ENCODE assay signal across 14 mouse cellular contexts in the genomic region with DNA sequence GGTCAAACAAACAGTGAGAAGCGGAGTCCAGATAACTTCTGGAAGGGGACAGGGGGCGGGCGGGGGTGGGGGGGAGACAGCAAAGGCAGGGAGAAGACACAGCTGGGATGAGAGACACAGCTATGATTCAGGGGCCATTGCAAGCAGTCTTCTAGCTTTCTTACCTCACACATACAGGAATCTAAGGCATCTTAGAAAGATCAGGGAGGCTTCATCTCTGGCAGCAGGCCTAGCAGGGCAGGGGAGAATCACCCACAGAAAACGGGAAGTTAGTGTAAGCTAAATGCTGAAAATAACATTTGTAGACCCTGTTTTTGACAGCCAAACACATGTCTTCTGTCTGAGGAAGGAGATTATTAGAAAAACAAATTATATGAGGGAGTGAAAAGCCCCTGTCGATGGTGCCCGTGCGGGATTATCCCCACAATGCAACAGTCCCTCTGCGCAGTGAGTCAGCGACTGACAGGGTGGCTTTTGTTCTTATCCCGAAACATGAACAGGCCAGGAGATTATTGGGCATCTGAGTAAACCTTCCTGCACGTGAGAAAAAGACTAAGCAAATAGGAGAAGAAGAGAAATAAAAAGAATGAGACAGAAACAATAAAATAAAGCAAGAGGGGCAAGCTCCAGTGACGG.
DNase-seq lines count a peak whose midpoint lies in the region; ATAC-seq and TF ChIP-seq lines count a peak whose summit lies in the region.
"Had no signal": no experiment of that assay in that cellular context is flagged by ENCODE, and none has a peak within 500 bp of the region (broad histone marks: within the 10 kb centered on the region; RNA-seq: fewer than 3 reads in every experiment).

No protein-coding gene starts in this region.

- no peak for TF ChIP-seq CTCF in kidney, postnatal 0 days (IDR thresholded peaks at IDR 0.05; ENCODE audit: low read depth)
- TF ChIP-seq CTCF in layer of hippocampus, adult 2 months (conservative IDR thresholded peaks at IDR 0.05), result no peak

- H3K4me1 ChIP-seq in forebrain, embryonic 10.5 days, result peaks cover 51% of the 10 kb centered on the region
- peaks cover 14% of the 10 kb centered on the region for H3K4me1 ChIP-seq in forebrain, embryonic 11.5 days (replicated peaks; ENCODE audit: control insufficient read depth, insufficient read depth, low read length)
- H3K4me1 ChIP-seq in kidney, postnatal 0 days (replicated peaks; ENCODE audit: insufficient read depth, low read length), result peaks cover 12% of the 10 kb centered on the region
- peaks cover 39% of the 10 kb centered on the region for H3K4me1 ChIP-seq in embryonic facial prominence, embryonic 12.5 days
- H3K4me1 ChIP-seq: megakaryocyte, embryonic 14.5 days had no signal

- peaks cover 10% of the 10 kb centered on the region for H3K27me3 ChIP-seq in forebrain, embryonic 10.5 days (ENCODE audit: poor library complexity, severe bottlenecking)
- no peaks in the 10 kb centered on the region for H3K27me3 ChIP-seq in forebrain, embryonic 11.5 days (ENCODE audit: control insufficient read depth, insufficient read depth, low read length)
- no peaks in the 10 kb centered on the region for H3K27me3 ChIP-seq in kidney, postnatal 0 days (ENCODE audit: insufficient read depth, low read length)
- no peaks in the 10 kb centered on the region for H3K27me3 ChIP-seq in embryonic facial prominence, embryonic 12.5 days
- H3K27me3 ChIP-seq: embryonic facial prominence, embryonic 13.5 days; limb, embryonic 15.5 days; megakaryocyte, embryonic 14.5 days had no signal

- H3K4me2 ChIP-seq in forebrain, embryonic 11.5 days (ENCODE audit: low read depth, low read length, severe bottlenecking), result no peak overlapping the region
- no peak overlapping the region for H3K4me2 ChIP-seq in kidney, postnatal 0 days (ENCODE audit: low read length)
- H3K4me2 ChIP-seq in embryonic facial prominence, embryonic 12.5 days (replicated peaks), result no peak overlapping the region
- H3K4me2 ChIP-seq: embryonic facial prominence, embryonic 13.5 days; limb, embryonic 15.5 days had no signal

- 45% methylated on average over 12 of the region's 12 CpGs for WGBS in forebrain, embryonic 10.5 days
- 43% methylated on average over 12 of the region's 12 CpGs for WGBS in forebrain, embryonic 11.5 days
- WGBS in kidney, postnatal 0 days, result 58% methylated on average over 12 of the region's 12 CpGs
- WGBS in embryonic facial prominence, embryonic 12.5 days, result 51% methylated on average over 12 of the region's 12 CpGs

- H3K9me3 ChIP-seq in forebrain, embryonic 10.5 days, result no peaks in the 10 kb centered on the region
- no peaks in the 10 kb centered on the region for H3K9me3 ChIP-seq in forebrain, embryonic 11.5 days (ENCODE audit: control insufficient read depth, low read length)
- no peaks in the 10 kb centered on the region for H3K9me3 ChIP-seq in kidney, postnatal 0 days (replicated peaks; ENCODE audit: low read length)
- H3K9me3 ChIP-seq in embryonic facial prominence, embryonic 12.5 days, result no peaks in the 10 kb centered on the region
- H3K9me3 ChIP-seq: embryonic facial prominence, embryonic 13.5 days; limb, embryonic 15.5 days; megakaryocyte, embryonic 14.5 days had no signal

- no peak overlapping the region for H3K9ac ChIP-seq in forebrain, embryonic 11.5 days (ENCODE audit: low read length)
- H3K9ac ChIP-seq in kidney, postnatal 0 days (ENCODE audit: low read depth, low read length), result no peak overlapping the region
- no peak overlapping the region for H3K9ac ChIP-seq in embryonic facial prominence, embryonic 12.5 days
- H3K9ac ChIP-seq: limb, embryonic 15.5 days had no signal

- DNase-seq in forebrain, embryonic 10.5 days (ENCODE audit: extremely low spot score, low spot score), result no peak
- no peak for DNase-seq in forebrain, embryonic 11.5 days (ENCODE audit: low spot score)
- DNase-seq in kidney, postnatal 0 days (ENCODE audit: low spot score), result peak; percentile 73
- no peak for DNase-seq in kidney, adult 8-10 months
- DNase-seq in layer of hippocampus, adult 8-10 months (ENCODE audit: low spot score in 2 of 2), result no peak
- DNase-seq in layer of hippocampus, adult 2 months (ENCODE audit: low spot score in 2 of 2), result no peak
- DNase-seq: cerebellum, adult 11 months; layer of hippocampus, adult 9-11 months had no signal

- H3K4me3 ChIP-seq in forebrain, embryonic 10.5 days, result no peak overlapping the region
- no peak overlapping the region for H3K4me3 ChIP-seq in forebrain, embryonic 11.5 days (ENCODE audit: low read depth, low read length)
- H3K4me3 ChIP-seq in kidney, postnatal 0 days (replicated peaks; ENCODE audit: low read depth, low read length), result no peak overlapping the region
- no peak overlapping the region for H3K4me3 ChIP-seq in embryonic facial prominence, embryonic 12.5 days
- no peak overlapping the region for H3K4me3 ChIP-seq in layer of hippocampus, adult 2 months
- H3K4me3 ChIP-seq: embryonic facial prominence, embryonic 13.5 days; limb, embryonic 15.5 days; megakaryocyte, embryonic 14.5 days had no signal

- H3K36me3 ChIP-seq in forebrain, embryonic 10.5 days (replicated peaks), result peaks cover 17% of the 10 kb centered on the region
- H3K36me3 ChIP-seq in forebrain, embryonic 11.5 days (ENCODE audit: control insufficient read depth, insufficient read depth, low read length), result no peaks in the 10 kb centered on the region
- no peaks in the 10 kb centered on the region for H3K36me3 ChIP-seq in kidney, postnatal 0 days (ENCODE audit: insufficient read depth, low read length)
- 0 out of 2 replicates have a peak, but pooled peaks cover 7% of the 10 kb centered on the region for H3K36me3 ChIP-seq in embryonic facial prominence, embryonic 12.5 days
- H3K36me3 ChIP-seq: G1E; limb, embryonic 15.5 days had no signal

- ATAC-seq in forebrain, embryonic 11.5 days (replicated peaks; ENCODE audit: low FRiP score), result no peak
- no peak for ATAC-seq in kidney, postnatal 0 days (replicated peaks; ENCODE audit: low FRiP score, low read depth)
- no peak for ATAC-seq in embryonic facial prominence, embryonic 12.5 days (ENCODE audit: insufficient number of reproducible peaks, insufficient read depth, low FRiP score, low TSS enrichment)
- ATAC-seq in megakaryocyte-erythroid progenitor cell, adult 5-6 weeks (replicated peaks; ENCODE audit: low FRiP score, low TSS enrichment, poor library complexity, severe bottlenecking), result 0 out of 2 replicates have a peak, but pooled peaks have one; percentile 52

- H3K27ac ChIP-seq in forebrain, embryonic 10.5 days, result peak overlapping the region; percentile 45
- no peak overlapping the region for H3K27ac ChIP-seq in forebrain, embryonic 11.5 days (ENCODE audit: low read depth, low read length)
- peak overlapping the region; percentile 72 for H3K27ac ChIP-seq in kidney, postnatal 0 days
- peak overlapping the region; percentile 46; the same call in 1 of the 2 replicates for H3K27ac ChIP-seq in embryonic facial prominence, embryonic 12.5 days
- no peak overlapping the region for H3K27ac ChIP-seq in layer of hippocampus, adult 2 months
- H3K27ac ChIP-seq: limb, embryonic 15.5 days had no signal

Comparison
In these comparisons a context has a peak if more than half of its experiments do, and no peak if none do; other contexts are left out.
1. H3K27ac ChIP-seq: peak in forebrain, embryonic 10.5 days (single experiment), kidney, postnatal 0 days (single experiment) and embryonic facial prominence, embryonic 12.5 days (single experiment); none in forebrain, embryonic 11.5 days (single experiment) and layer of hippocampus, adult 2 months (single experiment).